Mouse (Mus musculus) myocyte (in vitro differentiated cells): ENCODE data around the gene Arpc5l.

Experiments
- E2F4 ChIP-seq: IDR thresholded peaks from one replicate; pipeline ENCODE4 v1.6.1; 2011; ENCODE audit warnings: mild to moderate bottlenecking, control low read depth, moderate library complexity; ENCODE audit not compliant: insufficient read depth
- MAX ChIP-seq: IDR thresholded peaks from one replicate; pipeline ENCODE4 v1.6.1; 2011; ENCODE audit warnings: low read depth, mild to moderate bottlenecking, control low read depth
- MYOD1 ChIP-seq, 3 experiments: IDR thresholded peaks; one replicate each; pipeline ENCODE4 v1.6.1; 2011; ENCODE audit warnings: control low read depth in 2 of 3, low read depth in 2 of 3, mild to moderate bottlenecking in 2 of 3, moderate library complexity in 1 of 3; ENCODE audit not compliant: insufficient read length in 2 of 3, control insufficient read depth in 1 of 3
- POLR2A ChIP-seq: IDR thresholded peaks from one replicate; pipeline ENCODE4 v1.6.1; 2011; ENCODE audit warnings: low read depth, mild to moderate bottlenecking, control low read depth, moderate library complexity; ENCODE audit not compliant: insufficient read length
- POLR2AphosphoS2 ChIP-seq: IDR thresholded peaks from one replicate; pipeline ENCODE4 v1.6.1; 2011; ENCODE audit warnings: low read depth, control low read depth; ENCODE audit not compliant: insufficient read length
- TCF12 ChIP-seq: IDR thresholded peaks from one replicate; pipeline ENCODE4 v1.6.1; 2011; ENCODE audit warnings: mild to moderate bottlenecking, control low read depth; ENCODE audit not compliant: poor library complexity, insufficient read depth, severe bottlenecking
- USF1 ChIP-seq: IDR thresholded peaks from one replicate; pipeline ENCODE4 v1.6.1; 2011; ENCODE audit warnings: low read depth, mild to moderate bottlenecking, control low read depth, moderate library complexity

GRCm38 (mm10) chr2:38974171-38974570, 31.0 kb upstream of the Arpc5l start:
- TF ChIP-seq POLR2AphosphoS2, result no peak
- no peak for TF ChIP-seq POLR2A
- TF ChIP-seq MYOD1 (IDR thresholded peaks at IDR 0.05; ENCODE audit: control insufficient read depth in 1 of 3, insufficient read length in 2 of 3, low read depth in 2 of 3), result peak in 2 of 3 experiments; percentile 25 to 47
- TF ChIP-seq TCF12, result no peak
- no peak for TF ChIP-seq USF1
- no peak for TF ChIP-seq MAX
- TF ChIP-seq E2F4, result no peak
